Mouse (Mus musculus) embryonic facial prominence, embryonic 10.5 days (tissue): Measurements from ENCODE around the gene Tmem186. TPM values are rescaled to one million over a fixed set of nuclear protein-coding genes. Genes with fewer than 3 reads are reported as not detected.
A peak's percentile ranks its signal among the peaks of the same experiment; 100 is the strongest.

ENCODE experiments used
- DNase-seq: peaks from one replicate; pipeline ENCODE4 v3.0.0-alpha.2; 2017; ENCODE audit warnings: low spot score
- H3K27ac ChIP-seq: fragments of 300-500 bp; sonication (generic); replicated peaks from 2 replicates; pipeline ENCODE4 v1.5.1; 2016; ENCODE audit warnings: mild to moderate bottlenecking
- H3K27me3 ChIP-seq: fragments of 300-500 bp; sonication (generic); replicated peaks from 2 replicates; pipeline ENCODE4 v1.6.1; 2016; ENCODE audit warnings: low read depth, mild to moderate bottlenecking; ENCODE audit not compliant: poor library complexity, severe bottlenecking
- H3K36me3 ChIP-seq: fragments of 300-500 bp; sonication (generic); replicated peaks from 2 replicates; pipeline ENCODE4 v1.6.1; 2016; ENCODE audit warnings: mild to moderate bottlenecking, moderate library complexity
- H3K4me1 ChIP-seq: fragments of 300-500 bp; sonication (generic); 2 replicates; pipeline ENCODE4 v1.6.1; 2016
- H3K4me3 ChIP-seq: fragments of 300-500 bp; sonication (generic); 2 replicates; pipeline ENCODE4 v1.5.1; 2016; ENCODE audit warnings: mild to moderate bottlenecking, moderate library complexity
- H3K9me3 ChIP-seq: fragments of 300-500 bp; sonication (generic); 2 replicates; pipeline ENCODE4 v1.6.1; 2016; ENCODE audit warnings: mild to moderate bottlenecking
- WGBS: fragments of 180-500 bp; shearing (Covaris S2); methylation state at CpG from one replicate; pipeline ENCODE4 v1.1.7; 2016; 5-methylcytosine and 5-hydroxymethylcytosine counted together
- polyA plus RNA-seq: library from polyadenylated mRNA; unstranded; fragments of >200 nt; fragmentation: Nextera tagmentation; extraction: Ambion mirVana; gene quantifications from 2 replicates; pipeline ENCODE4 v1.2.1, GENCODE M21; 2016

The Tmem186 gene
- polyA plus RNA-seq, 1 experiment from 2014 or later, result 25.4 TPM

- DNase-seq, result no peak
- peaks cover 46% of the 10 kb centered on the region for H3K36me3 ChIP-seq
- H3K27me3 ChIP-seq, result no peaks in the 10 kb centered on the region
- no peaks in the 10 kb centered on the region for H3K9me3 ChIP-seq
- H3K4me3 ChIP-seq, result no peak overlapping the region
- peaks cover 3% of the 10 kb centered on the region; the same call in 1 of the 2 replicates for H3K4me1 ChIP-seq
- WGBS, result 87% methylated on average over 2 of the region's 2 CpGs
- H3K27ac ChIP-seq, result no peak overlapping the region
Measured at GRCm38 (mm10) chr16:8630419-8630818, 7.1 kb downstream of the Tmem186 start.

DNA sequence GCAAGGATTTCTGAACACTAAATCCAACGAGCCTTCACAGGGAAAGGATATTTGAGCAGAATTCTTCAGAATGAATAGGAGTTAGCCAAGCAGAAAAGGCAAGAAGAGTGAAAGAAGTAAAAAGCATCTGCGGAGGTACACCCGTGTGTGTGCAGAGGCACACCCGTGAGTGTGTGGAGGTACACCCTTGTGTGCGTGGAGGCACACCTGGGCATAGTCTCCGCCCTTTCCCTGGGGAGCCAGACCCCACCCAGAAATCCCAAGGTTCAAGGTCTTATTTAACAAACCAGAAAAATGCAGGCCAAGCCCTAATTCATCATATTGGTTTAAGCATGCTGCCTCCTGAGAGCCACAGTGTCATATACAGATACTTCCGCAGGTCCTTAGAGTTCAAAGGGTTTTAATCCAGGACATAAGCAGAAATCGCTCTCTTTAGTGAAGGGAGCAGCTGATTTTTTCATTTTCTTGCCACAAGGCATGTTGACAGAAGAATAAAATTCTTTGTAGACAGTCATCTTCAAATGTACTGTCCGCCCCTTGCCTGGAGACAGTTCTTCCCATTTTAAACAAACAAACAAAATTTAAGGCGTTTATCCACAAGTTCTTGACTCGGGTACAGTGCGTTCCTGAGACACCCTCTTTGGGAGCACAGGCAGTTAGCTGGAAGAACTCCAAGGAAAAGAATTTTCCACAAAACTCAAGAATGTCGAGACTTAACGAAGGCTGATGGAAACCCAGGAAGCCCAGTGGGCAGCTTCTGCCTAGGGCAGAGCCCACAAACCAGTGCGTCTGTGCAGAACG is 17.0 kb downstream of the Tmem186 start:
- 85% methylated on average over 16 of the region's 16 CpGs for WGBS
- H3K27ac ChIP-seq, result no peak overlapping the region
- peaks cover 20% of the 10 kb centered on the region for H3K36me3 ChIP-seq
- H3K4me3 ChIP-seq, result no peak overlapping the region
- 0 out of 2 replicates have a peak, but pooled peaks cover 3% of the 10 kb centered on the region for H3K9me3 ChIP-seq
- DNase-seq, result no peak
- H3K4me1 ChIP-seq, result peaks cover 13% of the 10 kb centered on the region
- peaks cover 21% of the 10 kb centered on the region for H3K27me3 ChIP-seq

- 63% methylated on average over 10 of the region's 10 CpGs for WGBS
- DNase-seq, result peak; percentile 22
- Histone ChIP-seq H3K27ac (no peak overlapping the region; the same call in 1 of the 2 replicates), H3K4me3 (no peak overlapping the region), H3K9me3 (0 out of 2 replicates have a peak, but pooled peaks cover 3% of the 10 kb centered on the region), H3K4me1 (peaks cover 13% of the 10 kb centered on the region), H3K27me3 (peaks cover 21% of the 10 kb centered on the region), H3K36me3 (peaks cover 20% of the 10 kb centered on the region)
Measured at GRCm38 (mm10) chr16:8619659-8620314, 17.7 kb downstream of the Tmem186 start.

- Histone ChIP-seq H3K4me1 (peaks cover 4% of the 10 kb centered on the region; the same call in 1 of the 2 replicates), H3K4me3 (no peak overlapping the region), H3K36me3 (peaks cover 3% of the 10 kb centered on the region; the same call in 1 of the 2 replicates), H3K27me3 (peaks cover 7% of the 10 kb centered on the region; the same call in 1 of the 2 replicates), H3K27ac (no peak overlapping the region), H3K9me3 (no peaks in the 10 kb centered on the region)
- DNase-seq, result no peak
- WGBS, result 86% methylated on average over 3 of the region's 3 CpGs
Measured at GRCm38 (mm10) chr16:8613447-8613846, 24.1 kb downstream of the Tmem186 start.

- WGBS, result 77% methylated on average over 4 of the region's 4 CpGs
- no peak for DNase-seq
- Histone ChIP-seq H3K9me3 (no peaks in the 10 kb centered on the region), H3K4me1 (peaks cover 4% of the 10 kb centered on the region; the same call in 1 of the 2 replicates), H3K27me3 (peaks cover 4% of the 10 kb centered on the region; the same call in 1 of the 2 replicates), H3K4me3 (no peak overlapping the region), H3K36me3 (no peaks in the 10 kb centered on the region; the same call in 1 of the 2 replicates), H3K27ac (no peak overlapping the region)
Measured at GRCm38 (mm10) chr16:8613039-8613438, 24.5 kb downstream of the Tmem186 start.

- DNase-seq, result no peak
- WGBS, result 88% methylated on average over 8 of the region's 8 CpGs
- no peak overlapping the region for H3K27ac ChIP-seq
Measured at GRCm38 (mm10) chr16:8612214-8613005, 25.1 kb downstream of the Tmem186 start.

GRCm38 (mm10) chr16:8610397-8610796 is 27.1 kb downstream of the Tmem186 start:
- H3K36me3 ChIP-seq, result no peaks in the 10 kb centered on the region; the same call in 1 of the 2 replicates
- 65% methylated on average over 3 of the region's 3 CpGs for WGBS
- no peak for DNase-seq

More at GRCm38 (mm10) chr16:8612214-8613005, 25.1 kb downstream of the Tmem186 start:
- no peaks in the 10 kb centered on the region for H3K9me3 ChIP-seq
- no peak overlapping the region for H3K4me3 ChIP-seq
- no peaks in the 10 kb centered on the region; the same call in 1 of the 2 replicates for H3K36me3 ChIP-seq
- H3K27me3 ChIP-seq, result no peaks in the 10 kb centered on the region; the same call in 1 of the 2 replicates
- H3K4me1 ChIP-seq, result peaks cover 4% of the 10 kb centered on the region; the same call in 1 of the 2 replicates

GRCm38 (mm10) chr16:8603789-8604188 is 33.7 kb downstream of the Tmem186 start:
- H3K9me3 ChIP-seq, result no peaks in the 10 kb centered on the region
- no peaks in the 10 kb centered on the region for H3K4me1 ChIP-seq
- WGBS, result 85% methylated on average over 3 of the region's 3 CpGs
- H3K27me3 ChIP-seq, result no peaks in the 10 kb centered on the region
- H3K4me3 ChIP-seq, result no peak overlapping the region
- no peak for DNase-seq
- peaks cover 6% of the 10 kb centered on the region for H3K36me3 ChIP-seq
- no peak overlapping the region for H3K27ac ChIP-seq

More at GRCm38 (mm10) chr16:8610397-8610796, 27.1 kb downstream of the Tmem186 start:
- peaks cover 4% of the 10 kb centered on the region; the same call in 1 of the 2 replicates for H3K4me1 ChIP-seq
- no peak overlapping the region for H3K4me3 ChIP-seq
- H3K27ac ChIP-seq, result no peak overlapping the region
- H3K27me3 ChIP-seq, result no peaks in the 10 kb centered on the region; the same call in 1 of the 2 replicates
- no peaks in the 10 kb centered on the region for H3K9me3 ChIP-seq

- 89% methylated on average over 5 of the region's 5 CpGs for WGBS
- H3K27me3 ChIP-seq, result no peaks in the 10 kb centered on the region
- no peak for DNase-seq
Measured at GRCm38 (mm10) chr16:8597516-8597915, 40.0 kb downstream of the Tmem186 start.

GRCm38 (mm10) chr16:8596336-8596735 is 41.2 kb downstream of the Tmem186 start:
- no peaks in the 10 kb centered on the region for H3K4me1 ChIP-seq
- 74% methylated on average over 4 of the region's 4 CpGs for WGBS

More at GRCm38 (mm10) chr16:8597516-8597915, 40.0 kb downstream of the Tmem186 start:
- H3K36me3 ChIP-seq, result no peaks in the 10 kb centered on the region; the same call in 1 of the 2 replicates
- no peak overlapping the region for H3K4me3 ChIP-seq
- no peaks in the 10 kb centered on the region for H3K4me1 ChIP-seq
- H3K27ac ChIP-seq, result no peak overlapping the region
- H3K9me3 ChIP-seq, result no peaks in the 10 kb centered on the region

GRCm38 (mm10) chr16:8595411-8595810 is 42.1 kb downstream of the Tmem186 start:
- Histone ChIP-seq H3K9me3 (no peaks in the 10 kb centered on the region), H3K4me1 (no peaks in the 10 kb centered on the region), H3K27ac (no peak overlapping the region), H3K36me3 (no peaks in the 10 kb centered on the region; the same call in 1 of the 2 replicates), H3K4me3 (no peak overlapping the region), H3K27me3 (no peaks in the 10 kb centered on the region)
- no peak for DNase-seq
- 81% methylated on average over 4 of the region's 4 CpGs for WGBS

More at GRCm38 (mm10) chr16:8596336-8596735, 41.2 kb downstream of the Tmem186 start:
- Histone ChIP-seq H3K36me3 (no peaks in the 10 kb centered on the region; the same call in 1 of the 2 replicates), H3K4me3 (no peak overlapping the region), H3K27me3 (no peaks in the 10 kb centered on the region), H3K9me3 (no peaks in the 10 kb centered on the region), H3K27ac (no peak overlapping the region)
- no peak for DNase-seq

GRCm38 (mm10) chr16:8585056-8585455 is 52.5 kb downstream of the Tmem186 start:
- WGBS, result 81% methylated on average over 5 of the region's 5 CpGs
- DNase-seq, result no peak
- H3K4me3 ChIP-seq, result no peak overlapping the region

More at GRCm38 (mm10) chr16:8585056-8585455, 52.5 kb downstream of the Tmem186 start:
- no peaks in the 10 kb centered on the region for H3K9me3 ChIP-seq
- H3K27ac ChIP-seq, result no peak overlapping the region
- H3K36me3 ChIP-seq, result peaks cover 37% of the 10 kb centered on the region
- no peaks in the 10 kb centered on the region for H3K27me3 ChIP-seq
- no peaks in the 10 kb centered on the region for H3K4me1 ChIP-seq
